Mouse (Mus musculus): ENCODE data around the gene Dennd1a.

- TF ChIP-seq CTCF (IDR thresholded peaks at IDR 0.05; ENCODE audit: low read depth) (no peak), EP300 (IDR thresholded peaks at IDR 0.05; ENCODE audit: low read depth) (no peak)
These were observed 6.8 kb downstream of the Dennd1a start for GRCm38 (mm10) chr2:38280376-38280775.

All from liver, postnatal 0 days (tissue).